Mouse (Mus musculus) thymus, postnatal 25 days (tissue): ENCODE data around the gene Mis12.

Experiments
- DNase-seq: peaks from one replicate; pipeline ENCODE4 v3.0.0; 2022

Mis12 gene

DNA sequence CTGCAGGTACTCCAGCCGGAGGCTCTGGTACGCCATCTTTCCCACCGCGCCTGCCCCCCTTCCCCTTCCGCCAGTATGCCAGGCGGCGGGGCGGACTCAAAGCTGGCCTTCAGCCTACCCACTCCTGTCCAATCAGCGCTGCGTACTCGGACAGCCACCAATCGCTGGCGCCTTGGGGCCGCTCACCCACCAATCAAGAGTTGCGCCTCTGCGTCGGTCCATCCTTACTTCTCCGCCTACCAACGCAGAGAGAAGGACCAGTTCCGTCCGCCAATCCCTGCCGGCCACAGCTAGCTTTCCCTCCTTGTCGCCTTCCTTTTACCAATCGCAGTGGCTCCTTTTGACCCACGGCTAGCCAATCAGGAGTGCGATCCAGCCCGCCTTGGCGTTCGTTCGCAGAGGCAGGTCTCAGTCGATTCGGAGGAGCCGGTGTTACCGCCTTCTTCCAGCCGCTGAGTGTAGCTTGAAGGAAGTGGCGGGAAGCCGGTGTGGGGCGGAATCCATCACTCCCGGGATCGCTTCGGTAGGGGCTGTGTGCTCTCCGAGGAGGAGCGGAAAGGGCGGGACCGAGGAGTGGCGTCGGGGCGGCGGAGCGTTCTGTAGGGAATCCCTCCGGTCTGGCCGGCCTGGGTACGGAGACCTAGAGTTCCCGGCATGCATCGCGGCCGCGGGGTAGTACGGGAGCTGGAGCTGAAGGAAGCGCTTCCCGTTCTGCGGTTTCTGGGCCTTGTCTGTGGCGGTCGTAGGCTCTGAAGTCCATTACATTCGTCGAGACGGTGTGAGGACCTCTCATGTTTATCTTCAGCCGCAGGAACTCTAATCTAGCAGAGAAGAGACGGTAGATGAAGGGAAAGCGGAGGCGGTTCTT is at the start of gene Mis12, which contains the start of gene Derl2:
Mis12 (plus strand) TSS at position 411 of the 868 bp plus-strand sequence.
Derl2 (minus strand) TSS at position 641 of the 868 bp plus-strand sequence.
- peak; percentile 98 for DNase-seq

DNA sequence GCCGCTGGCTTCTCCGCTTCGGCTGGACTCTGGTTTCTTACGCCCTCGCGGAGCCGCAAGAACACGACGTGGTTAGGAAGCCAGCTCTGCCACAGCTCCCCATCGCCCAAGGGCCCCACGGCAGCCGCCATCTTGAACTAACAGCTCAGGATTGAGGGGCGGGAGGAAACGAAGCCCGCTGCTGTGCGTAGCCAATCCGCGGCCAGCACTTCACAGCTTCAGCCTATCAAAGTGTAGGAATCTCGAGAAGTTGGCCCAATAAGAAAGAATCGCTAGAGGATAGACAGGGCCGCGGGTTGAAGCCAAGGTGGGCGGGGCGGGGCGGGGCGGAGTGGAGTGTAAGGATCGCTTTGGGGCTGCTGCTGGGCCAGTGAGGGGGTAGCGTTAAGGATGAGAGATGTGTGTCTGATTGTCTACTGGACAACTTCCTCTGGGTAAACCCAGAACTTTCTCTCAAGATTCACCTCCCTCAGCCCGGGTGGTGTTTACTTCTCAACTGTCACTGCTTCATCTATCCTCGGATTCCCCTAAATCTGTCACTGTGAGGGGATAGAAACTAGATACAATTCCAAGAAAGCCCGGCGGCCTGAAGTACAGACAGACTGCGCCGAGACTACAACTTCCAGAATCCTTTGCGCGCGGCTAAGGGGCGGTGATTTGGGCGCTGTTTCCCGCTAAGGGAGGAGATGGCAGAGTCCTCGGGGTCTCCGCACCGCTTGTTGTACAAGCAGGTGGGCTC is 49.4 kb upstream of the Mis12 start, which contains the start of the genes Nup88 and Rpain:
Nup88 (minus strand) TSS at position 153 of the 739 bp plus-strand sequence.
Rpain (plus strand) TSS at position 393 of the 739 bp plus-strand sequence.
- peak; percentile 92 for DNase-seq

DNA sequence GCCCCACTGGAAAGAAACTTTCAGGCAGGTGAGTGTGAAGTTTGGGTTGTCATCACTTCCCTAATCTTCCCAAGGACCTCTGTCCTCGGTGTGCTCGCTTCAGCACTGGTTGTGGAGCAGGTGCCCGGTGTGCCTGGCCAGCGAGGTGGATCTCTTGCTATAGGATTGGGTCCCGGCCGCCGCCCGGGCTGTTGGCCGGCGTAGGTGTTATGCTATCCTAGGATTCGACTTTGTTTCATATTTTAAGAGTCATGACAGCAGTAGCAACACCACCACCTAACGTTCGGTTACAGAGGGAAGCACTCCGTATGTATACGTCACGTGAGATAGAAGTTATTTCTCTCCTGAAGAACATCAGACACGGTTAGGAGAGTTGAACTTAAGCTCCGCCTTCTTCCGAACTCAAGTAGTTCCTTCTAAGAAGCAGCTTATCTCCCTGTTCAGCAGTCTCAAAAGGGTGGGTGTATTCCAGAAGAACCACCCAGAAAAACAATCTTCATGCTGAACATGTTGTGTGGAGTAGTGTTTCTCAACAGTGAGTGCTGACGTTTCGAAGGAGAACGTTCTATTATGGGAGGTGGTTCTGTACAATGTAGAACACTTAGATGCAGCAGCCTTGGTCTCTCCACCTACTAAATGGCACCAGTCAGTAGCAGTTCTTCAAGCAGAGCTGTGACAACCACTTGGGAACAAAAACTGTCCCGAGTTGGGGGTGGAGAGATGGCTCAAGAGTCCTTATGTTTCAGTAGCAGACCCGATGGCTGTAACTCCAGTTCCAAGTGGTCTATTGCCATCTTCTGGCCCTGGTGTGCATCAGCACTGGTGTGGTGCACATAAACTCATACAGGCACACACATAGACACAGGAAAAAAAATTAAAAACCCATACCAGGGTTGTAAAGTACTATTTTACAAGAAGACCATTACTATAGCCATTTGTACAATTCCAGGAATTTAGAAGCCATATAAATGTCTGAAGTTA is 48.6 kb upstream of the Mis12 start:
- DNase-seq: no peak

DNA sequence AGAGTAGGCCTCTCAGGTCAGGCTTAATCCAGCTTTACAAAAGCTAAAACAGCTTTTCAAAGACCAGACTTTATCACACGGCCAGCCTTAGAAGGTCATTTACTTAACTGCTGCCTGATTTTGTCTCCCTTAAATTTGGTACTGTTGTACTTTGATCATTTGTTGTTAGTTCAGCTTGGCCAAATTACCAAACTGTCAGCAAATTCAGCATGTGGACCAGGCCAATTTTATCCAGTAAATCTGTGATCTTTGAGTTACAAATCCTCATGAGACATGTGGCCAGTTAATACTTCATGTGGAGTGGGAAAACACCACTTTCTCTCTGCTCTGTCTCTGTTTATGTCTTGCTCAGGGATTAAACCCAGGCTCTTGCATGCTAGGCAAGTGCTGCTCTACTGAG is 46.8 kb upstream of the Mis12 start:
- no peak for DNase-seq

DNA sequence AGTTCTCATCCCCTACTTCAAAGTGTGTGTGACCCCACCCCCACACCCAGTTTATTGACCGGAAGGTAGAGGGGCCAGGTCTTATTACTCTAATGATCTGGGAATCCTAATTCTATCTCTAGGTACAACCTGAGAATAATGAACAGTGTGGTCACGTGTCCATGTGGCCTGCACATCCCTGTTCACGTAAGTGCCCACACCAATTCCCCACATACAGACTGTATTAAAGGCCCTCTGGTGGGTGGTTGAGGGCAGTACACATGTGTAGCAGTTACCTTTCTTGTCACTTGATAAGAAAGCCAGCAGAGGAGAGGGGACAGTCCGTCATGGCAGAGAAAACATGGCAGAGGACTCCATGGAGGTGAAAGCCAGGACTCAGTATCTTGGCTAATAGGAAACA is 45.5 kb upstream of the Mis12 start:
- DNase-seq: peak; percentile 8

DNA sequence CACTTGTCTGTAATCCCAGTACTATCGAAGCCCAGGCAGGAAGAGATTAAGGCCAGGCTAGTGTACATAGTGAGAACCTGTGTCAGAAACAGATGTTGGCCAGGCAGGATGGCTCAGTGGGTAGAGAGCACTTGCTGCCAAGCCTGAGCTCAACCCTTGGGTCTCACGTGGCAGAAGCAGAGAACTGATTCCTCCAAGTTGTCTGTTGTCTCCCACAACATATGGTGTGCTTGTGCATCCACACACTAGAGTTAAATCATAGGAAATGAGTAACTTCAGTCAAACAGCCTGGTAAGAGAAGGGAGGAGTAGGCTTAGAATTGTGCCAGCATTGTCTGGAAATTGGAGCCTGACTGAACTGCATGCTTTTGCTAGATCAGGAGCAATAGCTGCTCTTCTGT is 44.2 kb upstream of the Mis12 start:
- no peak for DNase-seq

DNA sequence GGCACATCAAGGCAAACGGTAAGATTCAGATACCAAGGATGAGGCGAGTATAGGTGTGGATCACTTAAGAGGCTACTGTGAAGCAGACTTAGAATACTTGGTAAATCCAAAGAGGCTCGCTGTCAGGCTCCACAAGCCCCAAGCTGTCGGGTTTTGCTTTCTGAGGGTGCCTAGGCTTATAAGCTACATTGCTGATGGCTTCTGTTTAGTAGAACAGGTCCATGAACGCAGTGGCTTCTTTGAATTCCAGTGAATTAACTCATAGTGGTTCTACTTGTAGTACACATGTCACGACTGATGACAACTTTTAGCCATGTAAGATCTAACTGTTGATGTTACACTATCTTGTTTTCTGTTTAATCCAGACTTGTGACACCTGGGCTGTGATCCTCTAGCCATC is 42.1 kb upstream of the Mis12 start:
- no peak for DNase-seq

DNA sequence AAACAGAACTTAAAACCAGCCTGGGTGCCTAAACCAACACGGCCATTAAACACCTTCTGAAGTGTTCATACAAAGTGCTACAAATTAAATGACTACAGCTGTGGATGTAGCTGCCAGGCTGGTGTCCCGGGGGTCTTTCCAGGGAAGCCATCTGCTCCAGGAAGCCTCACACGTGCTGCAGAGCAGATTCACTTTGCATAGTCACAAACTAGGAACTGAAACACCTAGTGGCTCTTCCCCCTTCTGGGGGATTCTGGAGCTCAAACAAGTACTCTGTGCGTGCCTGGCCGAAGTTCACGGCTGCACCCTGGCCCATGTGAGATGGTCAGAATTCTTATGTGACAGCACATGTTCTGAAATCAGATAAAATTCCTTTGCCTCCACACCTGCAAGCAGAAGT is 39.2 kb upstream of the Mis12 start:
- DNase-seq: no peak

DNA sequence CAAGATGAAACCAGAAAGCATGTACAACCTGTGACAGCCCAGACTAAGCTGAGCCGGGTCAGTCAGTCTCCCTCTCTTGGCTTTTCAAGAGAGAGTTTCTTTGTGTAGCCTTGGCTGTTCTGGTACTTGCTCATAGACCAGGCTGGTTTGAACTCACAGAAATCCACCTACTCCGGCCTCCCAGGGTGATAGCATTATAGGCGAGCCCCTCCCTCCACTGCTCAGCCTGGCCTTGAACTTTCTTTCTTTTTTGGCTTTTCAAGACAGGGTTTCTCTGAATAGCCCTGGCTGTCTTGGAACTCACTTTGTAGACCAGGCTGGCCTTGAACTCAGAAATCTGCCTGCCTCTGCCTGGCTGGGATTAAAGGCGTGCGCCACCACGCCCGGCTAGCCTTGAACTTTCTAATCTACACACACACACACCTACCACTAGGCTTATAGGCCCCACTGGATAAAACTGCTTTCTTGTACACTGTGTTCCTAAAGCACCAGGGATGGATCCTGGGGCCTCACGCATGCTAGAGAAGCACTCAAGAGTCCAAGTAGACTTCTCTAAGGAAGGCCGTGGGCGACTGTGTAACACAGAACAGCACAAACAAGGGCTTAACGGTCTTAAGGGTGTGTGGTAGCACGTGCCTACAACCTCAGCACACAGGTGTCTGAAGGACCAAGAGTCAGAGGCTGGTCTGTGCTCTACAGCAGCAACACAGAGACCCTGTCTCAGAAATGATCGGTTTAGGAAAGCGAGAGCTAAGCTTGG is 38.5 kb upstream of the Mis12 start:
- no peak for DNase-seq

DNA sequence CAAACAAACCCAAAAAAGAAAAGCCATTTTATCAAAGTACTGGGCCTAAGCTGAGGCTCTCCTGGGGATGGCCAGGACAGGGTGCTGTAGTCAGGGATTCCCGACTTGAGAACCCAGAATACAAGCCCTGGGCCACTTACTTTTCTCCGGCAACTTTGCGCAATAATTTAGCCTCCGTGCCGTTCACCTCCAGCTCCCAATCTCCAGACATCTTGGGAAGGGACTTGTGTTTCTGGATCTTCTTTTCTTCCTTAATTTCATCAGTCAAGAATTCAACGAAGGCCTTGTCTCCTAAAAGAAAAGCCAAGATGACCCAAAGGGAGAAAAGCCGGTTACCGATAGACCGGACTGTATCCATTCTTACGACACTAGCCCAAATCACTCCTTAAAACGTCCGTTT is 37.4 kb upstream of the Mis12 start:
- DNase-seq: no peak

DNA sequence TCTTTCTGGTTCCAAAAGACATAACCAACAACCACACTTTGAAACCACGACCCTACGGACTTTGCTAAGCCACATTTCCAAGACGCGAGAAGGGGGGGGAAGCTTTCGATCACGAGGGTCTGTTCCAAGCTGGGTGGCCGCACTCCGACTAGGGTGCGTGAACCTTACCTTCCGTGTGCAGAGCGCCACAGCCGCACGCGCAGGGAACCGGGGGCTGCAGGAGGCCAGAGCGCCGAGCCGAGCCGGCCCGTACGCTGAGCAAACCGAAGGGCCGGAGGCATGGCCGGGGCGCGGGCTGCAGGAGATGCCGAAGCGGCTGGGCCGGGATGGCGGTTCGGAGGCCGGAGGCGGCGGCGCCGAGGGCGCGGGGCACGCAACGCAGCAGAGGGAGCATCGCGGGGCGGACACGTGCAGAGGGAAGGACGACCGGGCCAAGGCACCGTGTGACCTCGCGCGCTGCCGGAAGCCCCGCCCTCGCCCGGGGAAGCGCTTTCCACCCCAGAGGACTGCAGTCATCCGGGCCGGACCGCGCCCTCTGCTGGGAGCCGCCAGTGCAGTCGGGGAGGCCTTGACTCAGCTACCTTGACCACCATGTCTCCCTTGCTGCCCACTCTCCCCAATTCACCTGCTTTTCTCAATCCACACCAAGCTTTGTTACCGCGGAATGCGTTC is 36.7 kb upstream of the Mis12 start, which contains the start of gene C1qbp:
C1qbp (minus strand) TSS at position 470 of the 672 bp plus-strand sequence.
- DNase-seq: peak; percentile 94

DNA sequence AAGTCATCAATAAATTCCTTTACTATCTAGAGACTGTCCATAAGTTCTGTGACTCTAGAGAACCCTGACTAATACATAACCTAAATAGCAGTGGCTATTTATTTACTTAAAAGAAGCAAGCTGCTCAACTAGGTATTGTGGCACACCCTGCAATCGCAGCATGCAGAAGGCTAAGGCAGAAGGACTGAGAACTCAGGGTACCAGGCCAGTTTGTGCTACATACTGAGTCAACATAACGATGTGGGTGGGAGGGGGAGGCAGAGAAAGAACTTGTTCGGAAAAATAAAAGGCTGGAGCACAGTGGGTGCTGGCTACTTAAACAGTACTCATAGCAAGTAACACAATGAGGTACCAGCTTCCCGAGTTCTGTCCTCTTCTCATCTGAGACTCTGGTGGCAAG is 18.2 kb upstream of the Mis12 start:
- no peak for DNase-seq

DNA sequence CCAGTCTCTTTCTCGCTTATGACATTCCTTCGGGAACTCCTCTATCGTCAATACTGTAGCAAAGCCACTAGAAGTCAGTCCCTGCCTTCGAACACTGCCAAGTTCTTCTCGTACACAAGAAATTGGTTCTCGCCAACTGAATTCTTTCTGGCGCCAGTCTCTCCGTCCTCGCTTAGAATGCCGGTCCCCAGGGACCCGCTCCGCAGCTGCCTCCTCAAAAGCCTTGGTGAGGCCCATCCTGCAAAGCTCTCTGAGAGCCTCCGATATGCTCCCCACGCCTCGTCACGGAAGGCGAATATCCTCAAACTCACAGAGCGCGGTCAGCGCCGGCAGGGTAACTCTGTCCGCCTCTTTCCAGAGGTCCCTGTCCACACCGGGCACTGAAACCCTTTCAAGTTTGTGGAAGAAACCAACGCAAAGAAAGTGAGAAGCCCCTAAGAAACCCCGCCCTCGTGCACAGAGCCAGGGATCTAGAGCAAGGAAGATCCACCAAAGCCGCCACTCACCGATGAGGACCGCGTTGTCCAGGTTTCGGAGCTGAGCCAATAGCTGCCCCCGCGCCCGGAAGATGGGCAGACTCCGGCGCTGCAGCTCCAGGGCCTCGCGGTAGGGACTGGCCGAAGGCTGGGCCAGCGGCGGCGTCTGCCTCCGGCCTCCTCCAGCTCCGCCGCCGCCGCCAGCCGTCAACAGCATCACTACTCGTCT is 15.6 kb upstream of the Mis12 start:
- DNase-seq: no peak

DNA sequence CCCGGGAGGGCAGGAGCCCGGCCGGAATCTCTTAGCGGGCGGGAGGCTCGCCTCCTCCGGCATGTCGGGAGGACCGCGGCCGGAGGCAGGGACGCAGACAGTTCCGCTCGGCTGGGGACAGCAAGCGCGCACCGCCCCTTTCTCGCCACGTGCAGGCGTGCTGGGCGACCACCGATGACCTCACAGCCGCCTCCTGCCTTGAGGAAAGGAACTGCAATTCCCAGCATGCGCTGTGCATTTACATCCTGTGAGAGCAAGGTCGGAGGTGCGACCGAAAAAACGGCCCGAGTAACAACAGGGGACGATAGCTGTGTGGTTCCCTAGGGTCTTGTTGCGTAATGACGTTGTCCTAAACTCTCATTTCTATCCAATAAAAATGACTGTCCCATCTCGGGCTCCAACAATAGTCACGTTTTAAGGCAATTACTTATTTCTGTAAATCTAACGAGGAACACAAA is 15.1 kb upstream of the Mis12 start, which contains the start of gene Dhx33:
Dhx33 (minus strand) TSS at position 122 of the 458 bp plus-strand sequence.
- peak; percentile 93 for DNase-seq

DNA sequence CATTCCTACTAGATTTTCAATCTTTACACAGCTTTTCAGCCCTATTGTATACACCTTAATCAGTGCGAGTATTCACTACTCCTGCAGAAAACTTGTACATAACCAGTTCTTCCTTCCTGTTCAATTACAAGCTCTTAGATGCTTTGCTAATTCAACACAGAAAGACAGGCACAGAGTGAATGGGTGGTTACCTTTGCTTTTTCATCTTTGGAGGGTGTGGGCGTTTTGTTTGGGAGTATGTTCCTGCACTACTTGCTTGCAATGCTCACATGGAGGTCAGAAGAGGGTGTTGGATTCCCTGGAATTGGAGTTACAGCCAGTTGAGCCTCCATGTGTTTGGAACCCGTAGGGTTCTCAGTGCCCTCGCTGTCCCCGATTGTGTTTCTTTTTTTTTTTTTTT is 14.4 kb upstream of the Mis12 start:
- peak; percentile 6 for DNase-seq

DNA sequence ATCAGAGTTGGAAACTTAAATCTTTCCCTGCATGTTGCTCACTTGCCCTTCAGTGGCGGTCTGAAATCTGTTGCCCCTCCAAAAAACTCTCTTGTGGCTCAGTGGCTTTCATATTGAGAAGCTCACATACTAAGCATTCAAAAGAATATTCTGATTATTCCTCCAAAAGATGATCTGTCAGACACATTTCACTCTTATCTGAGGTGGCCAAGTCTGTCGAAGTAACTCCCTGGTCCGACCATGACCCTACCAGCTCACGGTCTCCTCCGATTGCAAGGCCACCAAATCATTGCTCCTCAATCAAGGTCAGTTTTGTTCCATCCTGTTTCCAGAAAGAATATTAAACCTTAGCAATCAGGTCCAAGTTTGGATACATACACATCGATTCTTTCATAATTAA is 12.4 kb upstream of the Mis12 start:
- no peak for DNase-seq

DNA sequence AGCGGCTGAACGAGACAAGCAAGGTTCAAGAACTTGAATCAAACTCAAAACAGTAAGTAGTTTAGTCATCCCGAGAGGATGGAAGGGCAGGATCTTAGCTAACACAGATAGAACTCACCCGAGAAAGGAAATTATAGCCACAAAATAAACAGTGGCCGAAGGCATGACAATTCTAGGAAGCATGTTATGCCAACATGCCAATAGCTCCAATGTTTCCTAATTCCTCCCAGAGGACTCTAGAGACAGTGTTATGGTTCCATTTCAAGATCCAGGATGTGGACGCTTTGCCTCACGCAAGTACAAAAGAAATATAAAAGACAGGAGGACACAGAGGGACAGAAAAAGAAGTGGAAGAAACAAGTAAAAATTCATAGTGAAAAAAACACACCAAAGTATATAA is 11.6 kb upstream of the Mis12 start:
- DNase-seq: no peak

DNA sequence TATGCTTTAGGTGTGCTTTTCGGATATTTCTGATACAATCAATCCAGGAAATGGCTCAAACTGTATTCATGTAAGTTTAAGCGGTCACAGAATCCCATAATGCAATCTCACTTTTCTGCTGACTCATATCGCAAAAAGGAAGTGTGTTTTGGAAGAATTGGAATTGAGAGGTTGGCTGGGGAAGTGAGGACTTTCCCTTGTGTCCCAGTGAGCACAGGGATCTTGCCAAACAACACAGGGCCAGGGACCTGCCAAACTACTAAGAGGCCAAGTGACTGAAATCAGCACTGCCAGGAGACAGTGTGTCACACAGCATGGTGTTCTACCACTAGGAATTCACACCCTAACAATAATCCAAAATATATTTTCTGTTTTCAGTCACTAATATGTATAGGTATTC is 11.1 kb upstream of the Mis12 start:
- no peak for DNase-seq

DNA sequence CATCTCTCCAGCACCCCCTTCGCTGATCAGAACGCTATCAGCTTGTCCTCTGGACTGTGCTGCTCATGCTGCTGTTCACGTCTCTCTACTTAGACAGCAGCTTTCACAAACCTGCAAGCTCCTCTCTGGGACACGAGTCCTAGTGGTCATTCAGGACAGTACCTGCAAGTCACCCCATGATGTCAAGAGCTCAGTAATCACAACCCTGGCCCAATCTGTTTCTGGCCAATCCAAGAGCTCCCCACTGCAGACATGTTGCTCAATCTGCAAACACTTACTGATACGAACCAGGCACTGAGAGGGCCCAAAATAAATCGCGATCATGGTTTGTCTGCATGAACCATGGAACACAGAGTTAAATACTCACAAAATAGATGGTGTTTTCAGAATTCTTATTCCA is 6.7 kb upstream of the Mis12 start:
- DNase-seq: no peak

DNA sequence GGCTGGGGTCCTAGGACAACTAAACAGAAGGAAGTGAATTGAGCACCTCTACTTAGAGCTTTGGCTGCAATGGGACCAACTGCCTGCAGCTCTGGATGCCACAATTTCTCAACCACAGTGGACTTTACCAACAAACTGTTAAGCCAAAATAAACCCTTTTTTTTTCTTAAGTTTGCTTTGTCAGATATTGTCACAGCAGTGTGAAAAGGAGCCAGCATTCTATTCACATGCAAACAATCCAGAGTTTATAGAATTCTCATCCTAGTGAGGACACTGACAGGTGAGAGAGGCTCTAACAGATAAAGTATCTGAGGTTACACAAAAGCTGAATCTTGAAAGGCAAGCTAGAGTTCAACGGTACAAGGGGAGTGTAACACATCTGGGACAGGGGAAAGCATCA is 2.4 kb upstream of the Mis12 start:
- no peak for DNase-seq
